Mouse (Mus musculus) spleen, adult 18-20 months (tissue): ENCODE data around the gene Usp17ld.
"Not testable (repeated sequence)": the region's sequence is repeated elsewhere in the genome, so short reads cannot be mapped to it uniquely, and the experiment has no call there.

Experiments used
- DNase-seq, 2 experiments: peaks; one replicate each; pipeline ENCODE4 v3.0.0; 2022; ENCODE audit warnings: mixed read lengths in 2 of 2

Gene Usp17ld

GRCm38 (mm10) chr7:103252405-103252804, at the start of gene Usp17ld:
Gene Usp17ld (minus strand): TSS chr7:103252505.
- DNase-seq = not testable (repeated sequence)

GRCm38 (mm10) chr7:103216696-103217095, 35.6 kb downstream of the Usp17ld start, which contains the start of gene Olfr594:
Gene Olfr594 (plus strand): TSS chr7:103216996.
- no peak for DNase-seq

- DNase-seq = not testable (repeated sequence)
Observed at GRCm38 (mm10) chr7:103212050-103212449, 40.3 kb downstream of the Usp17ld start.

- DNase-seq = no peak
Observed at GRCm38 (mm10) chr7:103211562-103211961, 40.7 kb downstream of the Usp17ld start, which contains the start of gene Olfr593. Gene Olfr593 (plus strand): TSS chr7:103211862.
